Mouse (Mus musculus) stomach, embryonic 14.5 days (tissue): Measurements from ENCODE around the gene Trmt44. TPM values are rescaled to one million over a fixed set of nuclear protein-coding genes. Genes with fewer than 3 reads are reported as not detected.

Source experiments
- ATAC-seq: fragments of 200-750 bp; cut with Nextera tagmentation; 2 replicates; pipeline ENCODE4 v1.8.0; 2017; ENCODE audit warnings: low read depth, moderate TSS enrichment; ENCODE audit not compliant: insufficient number of reproducible peaks, insufficient read depth, low FRiP score
- H3K27ac ChIP-seq: fragments of 300-500 bp; sonication (generic); 2 replicates; pipeline ENCODE4 v1.5.1; 2014; ENCODE audit warnings: mild to moderate bottlenecking, low read length, moderate library complexity, mixed read lengths
- H3K27me3 ChIP-seq: fragments of 300-500 bp; sonication (generic); 2 replicates; pipeline ENCODE4 v1.6.1; 2014; ENCODE audit warnings: low read length, control low read depth, mixed read lengths; ENCODE audit not compliant: control insufficient read depth, insufficient read depth
- H3K36me3 ChIP-seq: fragments of 300-500 bp; sonication (generic); 2 replicates; pipeline ENCODE4 v1.6.1; 2014; ENCODE audit warnings: mild to moderate bottlenecking, control low read depth, low read length, moderate library complexity, mixed read lengths; ENCODE audit not compliant: control insufficient read depth, insufficient read depth
- H3K4me1 ChIP-seq: fragments of 300-500 bp; sonication (generic); 2 replicates; pipeline ENCODE4 v1.6.1; 2014; ENCODE audit warnings: low read length, control low read depth, mixed read lengths; ENCODE audit not compliant: control insufficient read depth, insufficient read depth
- H3K4me2 ChIP-seq: fragments of 300-500 bp; sonication (generic); replicated peaks from 2 replicates; pipeline ENCODE4 v1.6.1; 2014; ENCODE audit warnings: low read depth, low read length, control low read depth
- H3K4me3 ChIP-seq: fragments of 300-500 bp; sonication (generic); 2 replicates; pipeline ENCODE4 v1.5.1; 2014; ENCODE audit warnings: low read depth, low read length, control low read depth
- H3K9ac ChIP-seq: fragments of 300-500 bp; sonication (generic); replicated peaks from 2 replicates; pipeline ENCODE4 v1.6.1; 2014; ENCODE audit warnings: low read depth, mild to moderate bottlenecking, control low read depth, low read length, moderate library complexity, mixed read lengths
- H3K9me3 ChIP-seq: fragments of 300-500 bp; sonication (generic); 2 replicates; pipeline ENCODE4 v1.6.1; 2016; ENCODE audit warnings: low read depth, low read length, control low read depth; ENCODE audit not compliant: control insufficient read depth
- WGBS: fragments of 180-500 bp; shearing (Covaris S2); extraction: QIAGEN DNeasy Blood & Tissue Kit; methylation state at CpG from one replicate; pipeline ENCODE4 v1.1.7; 2014; 5-methylcytosine and 5-hydroxymethylcytosine counted together
- polyA plus RNA-seq: library from polyadenylated mRNA; unstranded; fragments of >200 nt; fragmentation: Nextera tagmentation; extraction: Ambion mirVana; gene quantifications from 2 replicates; pipeline ENCODE4 v1.2.1, GENCODE M21; 2014

The Trmt44 gene
- polyA plus RNA-seq, 1 experiment from 2014 or later: 8.7 TPM

- H3K4me2 ChIP-seq: no peak overlapping the region
- H3K4me3 ChIP-seq: no peak overlapping the region
- H3K4me1 ChIP-seq: peaks cover 4% of the 10 kb centered on the region; the same call in 1 of the 2 replicates
- H3K36me3 ChIP-seq: peaks cover 3% of the 10 kb centered on the region
- peak overlapping the region; percentile 44; the same call in 1 of the 2 replicates for H3K27ac ChIP-seq
- 43% methylated on average over 7 of the region's 7 CpGs for WGBS
- no peak overlapping the region for H3K9ac ChIP-seq
- H3K9me3 ChIP-seq: no peaks in the 10 kb centered on the region
- peak; percentile 63; the same call in 1 of the 2 replicates for ATAC-seq
- no peaks in the 10 kb centered on the region for H3K27me3 ChIP-seq
Observed at GRCm38 (mm10) chr5:35551855-35552837, 22.7 kb downstream of the Trmt44 start.

- Histone ChIP-seq H3K4me1 (peaks cover 3% of the 10 kb centered on the region; the same call in 1 of the 2 replicates), H3K9me3 (no peaks in the 10 kb centered on the region), H3K4me3 (no peak overlapping the region), H3K9ac (no peak overlapping the region), H3K27me3 (no peaks in the 10 kb centered on the region), H3K4me2 (no peak overlapping the region), H3K27ac (no peak overlapping the region), H3K36me3 (no peaks in the 10 kb centered on the region)
- no peak for ATAC-seq
Observed at GRCm38 (mm10) chr5:35546127-35546526, 28.7 kb downstream of the Trmt44 start.

- WGBS: 55% methylated on average over 4 of the region's 4 CpGs
- H3K27me3 ChIP-seq: no peaks in the 10 kb centered on the region
- H3K9me3 ChIP-seq: no peaks in the 10 kb centered on the region
- H3K9ac ChIP-seq: no peak overlapping the region
- H3K4me3 ChIP-seq: no peak overlapping the region
- H3K4me1 ChIP-seq: peaks cover 16% of the 10 kb centered on the region; the same call in 1 of the 2 replicates
- H3K27ac ChIP-seq: peak overlapping the region; percentile 58; the same call in 1 of the 2 replicates
- no peak for ATAC-seq
- H3K4me2 ChIP-seq: no peak overlapping the region
- no peaks in the 10 kb centered on the region for H3K36me3 ChIP-seq
Observed at GRCm38 (mm10) chr5:35541059-35541790, 33.6 kb downstream of the Trmt44 start.

GRCm38 (mm10) chr5:35540555-35540954, 34.3 kb downstream of the Trmt44 start:
- Histone ChIP-seq H3K27ac (peak overlapping the region; percentile 58; the same call in 1 of the 2 replicates), H3K9me3 (no peaks in the 10 kb centered on the region), H3K27me3 (no peaks in the 10 kb centered on the region), H3K9ac (no peak overlapping the region), H3K36me3 (no peaks in the 10 kb centered on the region), H3K4me3 (no peak overlapping the region), H3K4me1 (peaks cover 16% of the 10 kb centered on the region; the same call in 1 of the 2 replicates), H3K4me2 (no peak overlapping the region)
- 25% methylated on average over 5 of the region's 5 CpGs for WGBS
- ATAC-seq: no peak

- WGBS: 46% methylated on average over 4 of the region's 4 CpGs
- Histone ChIP-seq H3K4me2 (no peak overlapping the region), H3K4me3 (no peak overlapping the region), H3K9ac (no peak overlapping the region), H3K36me3 (no peaks in the 10 kb centered on the region), H3K4me1 (peaks cover 16% of the 10 kb centered on the region; the same call in 1 of the 2 replicates), H3K27me3 (no peaks in the 10 kb centered on the region), H3K27ac (no peak overlapping the region), H3K9me3 (no peaks in the 10 kb centered on the region)
- ATAC-seq: no peak
Observed at GRCm38 (mm10) chr5:35539576-35539975, 35.3 kb downstream of the Trmt44 start.

GRCm38 (mm10) chr5:35538022-35538421, 36.8 kb downstream of the Trmt44 start:
- WGBS: 84% methylated on average over 3 of the region's 3 CpGs
- H3K4me3 ChIP-seq: no peak overlapping the region
- H3K9me3 ChIP-seq: no peaks in the 10 kb centered on the region
- H3K4me1 ChIP-seq: peaks cover 16% of the 10 kb centered on the region; the same call in 1 of the 2 replicates
- no peak overlapping the region for H3K4me2 ChIP-seq
- no peaks in the 10 kb centered on the region for H3K36me3 ChIP-seq
- H3K27me3 ChIP-seq: no peaks in the 10 kb centered on the region
- H3K27ac ChIP-seq: no peak overlapping the region
- no peak for ATAC-seq
- H3K9ac ChIP-seq: no peak overlapping the region

GRCm38 (mm10) chr5:35537474-35537873, 37.4 kb downstream of the Trmt44 start:
- Histone ChIP-seq H3K27me3 (no peaks in the 10 kb centered on the region), H3K27ac (no peak overlapping the region), H3K4me3 (no peak overlapping the region), H3K9ac (no peak overlapping the region), H3K9me3 (no peaks in the 10 kb centered on the region), H3K4me1 (peaks cover 16% of the 10 kb centered on the region; the same call in 1 of the 2 replicates), H3K36me3 (no peaks in the 10 kb centered on the region), H3K4me2 (no peak overlapping the region)
- ATAC-seq: no peak
- 47% methylated on average over 1 of the region's 1 CpGs for WGBS

- Histone ChIP-seq H3K4me3 (no peak overlapping the region), H3K9ac (no peak overlapping the region), H3K27ac (no peak overlapping the region), H3K9me3 (no peaks in the 10 kb centered on the region), H3K27me3 (no peaks in the 10 kb centered on the region), H3K4me1 (peaks cover 14% of the 10 kb centered on the region; the same call in 1 of the 2 replicates), H3K4me2 (no peak overlapping the region), H3K36me3 (no peaks in the 10 kb centered on the region)
- 62% methylated on average over 3 of the region's 3 CpGs for WGBS
- ATAC-seq: no peak
Observed at GRCm38 (mm10) chr5:35536271-35536670, 38.6 kb downstream of the Trmt44 start.
